Mouse (Mus musculus) naive thymus-derived CD4-positive, alpha-beta T cell, adult 2 months (primary cell): ENCODE measurements around the gene Sned1.

Experiments
- DNase-seq: peaks from one replicate; pipeline ENCODE4 v3.0.0-alpha.2; 2011; ENCODE audit warnings: low read depth

The Sned1 gene

GRCm38 (mm10) chr1:93323973-93324372 is 88.3 kb downstream of the Sned1 start:
- no peak for DNase-seq

GRCm38 (mm10) chr1:93326446-93326845 is 90.8 kb downstream of the Sned1 start:
- no peak for DNase-seq

GRCm38 (mm10) chr1:93334621-93335020 is 99.0 kb downstream of the Sned1 start:
- DNase-seq, result no peak

GRCm38 (mm10) chr1:93342648-93343503 is 107.2 kb downstream of the Sned1 start, which contains the start of the genes Ppp1r7 and Pask:
Gene Ppp1r7, plus strand, starts transcription at chr1:93342854.
Gene Pask, minus strand, starts transcription at chr1:93343482.
- peak; percentile 95 for DNase-seq

- peak; percentile 95 for DNase-seq
These were observed 107.9 kb downstream of the Sned1 start for GRCm38 (mm10) chr1:93343504-93344047.

- no peak for DNase-seq
These were observed 111.5 kb downstream of the Sned1 start for GRCm38 (mm10) chr1:93347176-93347575.

GRCm38 (mm10) chr1:93349701-93350100 is 114.1 kb downstream of the Sned1 start:
- no peak for DNase-seq
